Mouse (Mus musculus) liver, adult (tissue): ENCODE measurements around the gene Tle1.

ENCODE experiments used
- GATA4 ChIP-seq: IDR thresholded peaks from 2 replicates; pipeline ENCODE4 v1.6.1; 2014; ENCODE audit warnings: mild to moderate bottlenecking, low read length; ENCODE audit not compliant: insufficient replicate concordance

The Tle1 gene

DNA sequence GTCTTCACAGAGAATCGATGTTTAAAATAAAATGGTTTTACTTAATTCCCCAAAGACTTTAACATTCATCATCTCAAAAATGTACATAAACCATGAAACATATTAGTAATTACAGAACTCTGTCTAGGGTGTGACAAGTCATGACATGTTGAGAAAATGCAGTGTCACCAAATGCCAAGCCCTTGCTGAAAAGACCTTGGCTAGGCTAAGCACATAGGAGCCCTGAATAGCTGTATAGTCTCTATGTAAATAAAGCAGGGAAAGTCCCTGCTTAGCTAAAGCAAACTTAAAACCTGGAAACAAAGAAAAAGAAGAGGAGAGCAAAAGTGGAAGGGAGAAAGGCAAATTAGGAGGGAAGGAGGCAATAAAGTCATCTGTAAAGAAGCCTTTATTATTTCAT lies 24.8 kb downstream of the Tle1 start:
- TF ChIP-seq GATA4 = no peak

DNA sequence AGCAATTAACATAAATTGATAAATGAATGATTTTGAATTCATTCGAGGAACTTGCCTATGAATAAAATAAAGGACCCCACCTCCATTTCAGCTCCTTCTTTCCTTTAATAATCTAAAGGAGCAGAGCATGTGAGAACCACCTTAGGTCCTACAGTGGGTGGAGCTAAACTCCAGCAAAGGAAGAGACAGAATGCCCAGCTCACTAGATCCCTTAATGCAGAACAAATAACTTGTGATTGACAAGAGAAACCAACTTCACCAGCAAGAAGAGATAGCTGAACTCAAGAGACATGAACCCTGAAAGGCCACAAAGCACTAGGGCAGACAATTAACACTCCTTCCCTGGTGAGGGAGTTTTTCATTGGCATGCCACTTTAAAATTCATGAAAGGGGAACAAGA lies 32.5 kb downstream of the Tle1 start:
- no peak for TF ChIP-seq GATA4

DNA sequence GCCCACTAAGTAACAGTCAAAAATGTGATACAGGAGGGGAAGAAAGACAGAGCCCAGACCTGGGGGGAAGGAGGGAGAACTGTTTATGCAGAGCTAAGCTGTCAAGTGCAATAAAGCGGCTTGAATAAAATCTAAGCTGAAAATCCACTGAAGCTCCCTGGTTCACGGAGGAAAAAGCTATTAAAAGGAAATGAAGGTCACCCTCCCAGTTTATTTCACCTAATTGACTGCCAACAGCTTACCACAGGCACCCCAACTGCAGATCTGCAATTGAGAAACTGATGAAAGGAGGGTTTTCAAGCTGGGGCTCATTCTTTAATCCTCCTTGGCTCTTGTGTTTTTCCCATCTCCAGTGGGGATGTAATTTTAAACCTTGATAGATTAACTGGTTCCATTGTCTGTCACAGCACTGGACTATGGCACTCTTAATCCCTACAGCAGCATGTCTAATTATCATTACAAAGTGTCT lies 32.9 kb downstream of the Tle1 start:
- no peak for TF ChIP-seq GATA4

DNA sequence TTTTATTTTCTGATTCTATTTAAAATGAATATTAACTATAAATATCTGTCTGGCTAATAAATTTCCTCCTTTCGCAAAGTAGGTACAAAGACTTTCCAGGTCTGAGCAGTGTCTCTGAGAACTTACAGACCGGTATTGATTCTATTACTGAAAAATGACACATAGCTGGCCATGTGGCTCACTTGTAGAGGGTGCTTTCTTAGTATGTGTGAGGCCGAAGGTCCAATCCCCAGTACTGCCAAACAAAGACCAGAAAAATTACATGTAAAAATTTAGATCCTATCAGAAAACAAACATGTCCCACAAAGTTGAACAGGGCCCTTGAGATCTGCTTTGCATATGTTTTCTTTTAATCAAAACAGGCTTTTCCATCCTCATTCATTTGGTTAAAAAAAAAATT lies 33.5 kb downstream of the Tle1 start:
- TF ChIP-seq GATA4 = no peak

DNA sequence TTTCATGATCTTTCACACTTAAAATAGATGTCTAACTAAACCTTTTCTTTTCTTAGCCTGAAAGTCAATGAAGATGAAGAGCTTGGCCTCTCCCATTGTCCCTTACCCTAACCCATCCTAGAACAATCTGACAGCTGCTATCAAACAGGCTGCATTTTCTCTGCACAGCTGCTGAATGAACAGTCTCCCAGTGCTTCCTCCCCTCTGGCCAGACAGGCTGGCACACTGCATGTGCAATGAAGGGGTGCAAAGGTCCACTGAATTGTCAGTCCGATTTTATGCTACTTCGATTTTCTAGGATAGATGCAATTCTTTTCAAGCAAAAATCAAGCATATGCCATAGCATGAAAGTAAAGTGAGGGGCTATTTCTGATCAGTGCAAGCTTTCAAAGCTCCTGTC lies 34.2 kb downstream of the Tle1 start:
- TF ChIP-seq GATA4 = no peak

DNA sequence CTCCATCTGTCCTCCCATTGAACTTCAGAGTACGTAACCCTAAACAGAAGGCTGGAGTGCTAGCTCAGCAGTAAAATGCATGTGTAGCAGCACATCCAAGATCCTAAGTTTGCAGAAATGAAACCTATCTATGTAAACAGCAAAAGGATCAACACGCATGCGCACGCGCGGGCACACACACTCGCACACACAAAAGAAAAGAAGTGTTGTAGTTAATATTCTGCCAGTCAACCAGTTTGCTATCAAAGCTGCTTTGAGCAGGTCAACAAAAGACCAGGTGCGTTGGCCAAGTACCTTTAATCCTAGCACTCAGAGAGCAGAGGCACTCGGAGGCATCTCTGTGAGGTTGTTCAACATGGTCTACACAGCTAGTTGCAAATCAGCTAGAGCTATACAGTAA lies 35.0 kb downstream of the Tle1 start:
- no peak for TF ChIP-seq GATA4

DNA sequence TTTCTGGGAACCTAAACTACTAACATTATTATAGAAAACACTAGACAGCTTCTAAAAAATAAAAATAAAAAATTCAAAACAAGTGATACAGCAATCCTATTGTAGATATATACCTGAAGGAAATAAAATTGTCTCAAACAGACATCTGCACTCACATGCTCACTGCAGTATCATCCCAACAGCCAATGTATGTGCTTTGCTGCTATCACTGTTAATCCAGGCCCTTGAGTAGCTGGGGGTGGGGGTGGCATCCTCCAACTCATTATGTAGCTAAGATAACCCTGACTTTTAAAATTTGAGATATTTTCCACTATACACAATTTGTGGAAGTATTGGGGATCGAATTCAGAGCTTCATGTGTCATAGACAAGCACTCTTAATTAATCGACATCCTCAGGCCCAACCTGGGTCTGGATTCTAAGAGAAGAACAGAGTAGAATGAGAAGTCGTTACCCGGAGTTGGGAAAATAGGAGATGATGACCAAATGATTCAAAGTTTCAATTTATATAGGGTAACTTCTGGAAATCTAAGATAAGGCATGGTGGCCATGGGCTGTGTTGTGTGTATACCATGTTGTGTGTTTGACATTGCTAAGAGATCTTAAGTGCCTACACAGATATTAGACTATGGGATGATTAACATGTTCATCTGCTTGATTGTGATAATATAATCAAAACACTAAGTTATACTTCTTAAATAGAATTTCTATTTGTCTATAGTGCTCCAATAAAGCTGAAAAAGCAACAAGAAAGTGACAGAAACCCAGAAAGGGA lies 38.1 kb downstream of the Tle1 start:
- no peak for TF ChIP-seq GATA4

DNA sequence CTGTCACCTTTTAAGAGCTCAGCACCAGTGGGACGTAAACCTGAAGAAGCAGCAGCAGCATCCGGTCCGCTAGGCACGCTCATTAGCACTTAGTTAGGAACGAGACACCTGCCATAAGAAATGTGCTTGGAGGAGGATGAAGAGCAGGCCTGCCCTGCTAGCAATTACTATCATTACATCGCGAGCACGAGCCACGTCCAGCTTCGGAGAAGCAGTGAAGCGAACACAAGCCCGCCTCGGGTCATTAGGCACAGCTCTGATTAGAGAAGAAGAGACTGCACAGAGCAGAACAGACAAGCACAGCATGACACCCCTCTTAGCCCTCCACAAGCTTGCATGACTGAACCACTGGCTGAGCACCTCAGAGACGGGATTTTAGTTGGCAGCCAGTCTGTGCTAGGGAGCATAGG lies 40.6 kb downstream of the Tle1 start:
- no peak for TF ChIP-seq GATA4

DNA sequence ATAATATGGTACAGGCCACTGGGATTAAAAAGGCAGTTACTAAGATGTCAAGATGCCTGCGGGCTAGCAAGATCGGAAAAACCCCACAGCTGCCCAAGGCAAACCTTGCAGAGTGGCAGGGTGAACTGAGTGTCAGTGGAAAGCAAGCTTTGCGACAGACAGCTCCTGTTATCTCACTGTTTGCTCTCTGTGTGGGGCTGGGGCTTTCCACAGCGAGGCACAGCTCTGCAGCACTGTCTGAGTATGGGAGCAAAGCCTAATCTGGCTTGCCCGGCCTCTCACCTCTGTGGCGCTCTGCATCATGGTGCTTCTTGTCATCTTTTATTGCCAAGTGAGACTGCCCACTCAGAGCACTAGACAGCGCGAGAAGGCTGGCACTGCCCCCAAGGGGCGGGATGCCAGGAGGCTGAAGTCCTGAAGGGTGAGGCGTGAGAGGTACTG lies 42.8 kb downstream of the Tle1 start:
- no peak for TF ChIP-seq GATA4

DNA sequence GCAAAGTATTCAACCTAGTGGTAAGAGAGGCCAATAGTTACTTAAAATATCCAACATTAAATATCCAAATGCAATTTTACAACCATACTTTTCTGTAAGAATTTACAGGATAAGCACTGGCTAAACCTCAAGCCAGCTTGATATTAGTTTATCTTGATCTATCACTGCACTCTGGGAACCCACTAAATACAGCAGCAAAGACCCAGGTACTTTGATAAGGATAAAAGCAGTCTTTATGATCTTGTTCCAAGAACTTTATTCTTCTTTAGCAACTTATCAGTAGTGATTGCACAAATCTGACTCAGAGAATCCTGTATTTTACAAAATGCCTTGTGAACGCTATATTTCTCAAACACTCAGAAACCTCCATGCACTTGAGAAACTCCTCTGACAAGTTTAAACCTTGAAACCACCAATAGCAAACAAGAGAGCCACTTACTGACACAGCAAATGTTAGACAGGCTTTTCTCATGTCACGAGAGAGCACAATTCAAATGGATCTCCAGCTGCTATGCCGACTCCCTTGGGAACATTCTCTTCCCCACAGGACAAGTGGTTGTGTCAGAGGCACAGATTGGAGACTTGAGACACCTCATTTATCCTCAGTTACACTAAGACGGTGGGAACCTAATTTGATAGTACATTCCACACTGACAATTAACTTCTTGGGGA lies 50.1 kb downstream of the Tle1 start:
- no peak for TF ChIP-seq GATA4

DNA sequence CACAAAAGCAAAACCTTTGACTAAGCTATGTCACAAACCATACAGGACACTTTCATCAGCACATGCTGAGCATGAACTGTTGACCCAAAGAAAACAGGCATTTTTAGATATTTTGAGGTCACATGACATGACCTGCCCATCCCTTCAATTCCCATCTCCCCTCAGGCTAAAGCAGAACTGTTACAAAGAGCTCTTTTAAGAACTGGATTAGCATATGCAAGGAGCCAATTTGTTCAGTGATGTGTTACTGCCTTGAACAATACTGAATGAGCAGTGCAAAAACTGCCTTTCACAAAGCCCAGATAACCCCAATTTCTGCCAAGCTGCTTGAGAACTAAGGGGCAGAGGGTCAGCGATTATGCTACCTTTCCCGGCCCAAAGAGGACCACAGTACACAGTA lies 54.7 kb downstream of the Tle1 start:
- TF ChIP-seq GATA4 = no peak

DNA sequence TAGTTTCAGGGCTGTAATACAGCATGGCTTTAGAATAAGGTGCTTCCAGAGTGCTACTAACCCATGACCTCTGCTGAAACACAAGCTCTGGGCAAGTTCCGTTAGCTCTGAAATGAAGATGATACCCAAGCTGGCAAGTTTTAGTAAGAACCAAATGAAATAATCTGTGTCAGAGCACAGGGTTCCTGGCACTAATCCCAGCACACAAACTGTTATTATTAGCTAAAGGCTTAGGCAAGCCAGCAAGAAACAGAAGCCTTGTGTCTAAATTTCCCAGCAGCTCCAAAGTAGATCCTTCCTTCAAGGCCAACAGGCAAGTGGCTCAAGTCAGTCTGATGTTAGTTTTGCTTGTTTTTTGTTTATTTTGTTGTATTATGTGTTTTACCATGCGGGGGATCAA lies 56.2 kb downstream of the Tle1 start:
- no peak for TF ChIP-seq GATA4

DNA sequence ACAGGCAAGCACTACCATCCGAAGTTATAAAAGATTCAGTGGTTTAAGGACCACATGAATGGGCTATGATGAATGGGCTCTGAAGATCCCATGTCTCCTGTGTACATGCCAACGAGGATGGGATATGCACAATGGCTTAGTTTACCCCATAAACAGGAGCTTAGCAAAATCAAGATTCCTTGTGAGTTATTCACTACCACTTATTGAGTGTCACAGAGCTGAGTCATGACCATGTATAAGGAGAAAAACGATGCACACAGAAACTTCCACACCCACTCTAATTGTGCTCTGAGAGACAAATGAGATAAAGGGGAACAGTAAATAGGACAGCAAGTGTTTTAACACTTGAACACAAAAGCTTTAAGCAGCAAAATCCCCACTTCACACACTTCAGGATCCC lies 60.0 kb downstream of the Tle1 start:
- no peak for TF ChIP-seq GATA4

DNA sequence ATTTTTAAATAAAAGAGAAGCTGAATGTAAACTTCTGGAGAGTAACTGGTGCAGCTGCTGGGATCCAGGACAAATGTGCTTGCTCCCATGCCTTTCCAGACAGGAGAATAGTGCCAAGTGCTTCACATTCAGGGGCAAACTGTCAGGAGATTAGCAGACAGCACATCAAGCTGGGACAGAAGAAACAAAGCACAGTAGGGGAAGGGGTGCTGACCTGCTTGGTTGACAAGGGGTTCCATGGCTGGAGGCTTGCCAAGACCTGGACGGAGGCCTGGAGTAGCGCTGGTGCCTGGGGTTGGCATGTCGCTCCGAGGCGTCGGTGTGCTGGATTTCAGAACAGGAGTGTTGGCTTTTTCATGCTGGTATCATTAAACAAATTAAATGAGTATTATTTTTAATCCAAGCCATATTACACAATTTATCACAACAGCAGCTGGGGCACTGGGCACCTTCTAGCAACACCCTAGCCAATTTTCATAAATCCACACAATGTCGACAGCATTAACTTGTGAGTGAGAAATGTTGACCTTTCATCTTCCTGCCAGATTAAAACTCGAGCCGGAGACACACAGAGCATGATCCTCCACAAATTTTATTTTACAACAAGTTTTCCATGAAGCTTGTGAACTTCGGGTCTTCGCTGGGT lies 61.1 kb downstream of the Tle1 start:
- TF ChIP-seq GATA4 = no peak

DNA sequence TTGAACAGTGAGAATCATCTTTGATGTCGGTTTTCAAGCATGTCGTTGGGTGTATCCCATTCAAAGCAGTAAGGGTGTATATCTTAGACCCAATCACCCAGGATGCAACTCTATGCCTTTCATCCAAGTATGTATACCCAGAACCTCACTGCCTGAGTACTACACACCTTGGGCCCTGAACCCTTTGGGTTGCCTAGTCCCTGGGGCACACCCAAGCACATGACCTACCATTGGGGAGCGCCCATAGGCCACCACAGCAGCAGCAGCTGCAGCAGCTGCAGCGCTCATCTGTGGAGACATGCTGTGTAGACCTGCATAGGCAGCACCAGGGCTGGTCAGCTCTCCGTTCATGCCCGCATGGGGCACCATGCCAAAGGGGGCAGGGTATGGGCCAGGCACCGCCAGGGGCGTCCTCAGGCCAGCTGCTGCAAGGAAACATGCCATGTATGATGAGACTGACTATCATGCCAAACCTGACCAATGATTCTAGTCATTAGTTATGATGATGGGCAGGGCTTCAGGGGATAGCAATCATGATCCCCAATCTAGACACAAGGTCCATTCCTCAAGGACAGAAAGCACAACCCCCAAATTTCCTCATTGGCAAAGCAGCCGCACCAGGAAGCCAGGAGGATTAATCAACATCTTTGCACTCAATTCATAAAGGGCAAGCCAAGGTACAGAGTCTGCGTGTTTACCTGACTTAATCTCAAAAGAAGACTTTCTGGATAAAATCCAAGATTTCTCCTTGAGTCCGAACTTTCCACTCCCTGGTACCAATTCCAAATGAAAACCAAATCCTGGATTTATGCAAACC lies 62.2 kb downstream of the Tle1 start:
- no peak for TF ChIP-seq GATA4
